Mouse (Mus musculus) liver, postnatal 0 days (tissue): ENCODE measurements around the gene Olfr101. TPM values are rescaled to one million over a fixed set of nuclear protein-coding genes. Genes with fewer than 3 reads are reported as not detected.

Source experiments
- ATAC-seq: fragments of 200-750 bp; cut with Nextera tagmentation; 2 replicates; pipeline ENCODE4 v1.8.0; 2017; ENCODE audit warnings: mild to moderate bottlenecking, moderate library complexity
- DNase-seq: peaks from one replicate; pipeline ENCODE4 v3.0.0-alpha.2; 2016
- H3K27ac ChIP-seq: fragments of 300-500 bp; sonication (generic); 2 replicates; pipeline ENCODE4 v1.5.1; 2014; ENCODE audit warnings: antibody characterized with exemption, moderate library complexity, mild to moderate bottlenecking, low read depth
- H3K27me3 ChIP-seq: fragments of 300-500 bp; sonication (generic); 2 replicates; pipeline ENCODE4 v1.6.1; 2014; ENCODE audit warnings: low read length, control low read depth, mixed read lengths; ENCODE audit not compliant: insufficient read depth
- H3K36me3 ChIP-seq: fragments of 300-500 bp; sonication (generic); replicated peaks from 2 replicates; pipeline ENCODE4 v1.6.1; 2014; ENCODE audit warnings: mild to moderate bottlenecking, control low read depth, low read length, moderate library complexity, mixed read lengths; ENCODE audit not compliant: insufficient read depth
- H3K4me1 ChIP-seq: fragments of 300-500 bp; sonication (generic); 2 replicates; pipeline ENCODE4 v1.6.1; 2014; ENCODE audit warnings: antibody characterized with exemption, mild to moderate bottlenecking, control low read depth; ENCODE audit not compliant: insufficient read depth
- H3K4me2 ChIP-seq: fragments of 300-500 bp; sonication (generic); 2 replicates; pipeline ENCODE4 v1.6.1; 2014; ENCODE audit warnings: low read depth, mild to moderate bottlenecking, low read length, moderate library complexity, mixed read lengths
- H3K4me3 ChIP-seq: fragments of 300-500 bp; sonication (generic); 2 replicates; pipeline ENCODE4 v1.5.1; 2014; ENCODE audit warnings: low read depth, low read length
- H3K9ac ChIP-seq: fragments of 300-500 bp; sonication (generic); replicated peaks from 2 replicates; pipeline ENCODE4 v1.6.1; 2014; ENCODE audit warnings: mild to moderate bottlenecking, moderate library complexity
- H3K9me3 ChIP-seq: fragments of 300-500 bp; sonication (generic); 2 replicates; pipeline ENCODE4 v1.6.1; 2016; ENCODE audit warnings: mild to moderate bottlenecking, control low read depth, low read length, mixed read lengths
- CTCF ChIP-seq: sonication (generic); IDR thresholded peaks from 2 replicates; pipeline ENCODE4 v1.5.1; 2016; ENCODE audit warnings: antibody characterized with exemption, low read depth
- EP300 ChIP-seq: IDR thresholded peaks from 2 replicates; pipeline ENCODE4 v1.6.1; 2016; ENCODE audit warnings: antibody characterized with exemption, low read depth, mild to moderate bottlenecking
- polyA plus RNA-seq: library from polyadenylated mRNA; unstranded; fragments of >200 nt; fragmentation: Nextera tagmentation; extraction: Ambion mirVana; gene quantifications from 2 replicates; pipeline ENCODE4 v1.2.1, GENCODE M21; 2015

The Olfr101 gene
- polyA plus RNA-seq, 1 experiment from 2014 or later, result not detected

- TF ChIP-seq CTCF (no peak), EP300 (no peak)
- no peak overlapping the region for H3K9ac ChIP-seq
- no peak overlapping the region for H3K4me3 ChIP-seq
- no peaks in the 10 kb centered on the region for H3K4me1 ChIP-seq
- ATAC-seq (no peak), DNase-seq (no peak)
- no peaks in the 10 kb centered on the region for H3K27me3 ChIP-seq
- H3K27ac ChIP-seq, result no peak overlapping the region
- H3K4me2 ChIP-seq, result no peak overlapping the region
- no peaks in the 10 kb centered on the region for H3K9me3 ChIP-seq
- no peaks in the 10 kb centered on the region for H3K36me3 ChIP-seq
Measured at GRCm38 (mm10) chr17:37249460-37249859, 54.7 kb downstream of the Olfr101 start.

Other genes starting within 250 kb of the Olfr101 start
- gene Olfr90, start 215.8 kb downstream of the Olfr101 start, polyA plus RNA-seq, result not detected in 2 replicates
- not detected in 2 replicates for gene Olfr91, start 206.0 kb downstream of the Olfr101 start, polyA plus RNA-seq
- not detected in 2 replicates for gene Olfr92, start 184.2 kb downstream of the Olfr101 start, polyA plus RNA-seq
- gene Olfr93, start 142.8 kb downstream of the Olfr101 start, polyA plus RNA-seq, result not detected in 2 replicates
- 2.2 and 3.4 TPM in 2 replicates for gene Ubd, start 110.4 kb downstream of the Olfr101 start, polyA plus RNA-seq
- not detected in 2 replicates for gene Olfr94, start 103.3 kb downstream of the Olfr101 start, polyA plus RNA-seq
- gene Olfr95, start 91.2 kb downstream of the Olfr101 start, polyA plus RNA-seq, result not detected in 2 replicates
- gene Olfr96, start 84.2 kb downstream of the Olfr101 start, polyA plus RNA-seq, result not detected in 2 replicates
- not detected in 2 replicates for gene Olfr97, start 67.0 kb downstream of the Olfr101 start, polyA plus RNA-seq
- not detected in 2 replicates for gene Olfr98, start 40.6 kb downstream of the Olfr101 start, polyA plus RNA-seq
- gene H2-M3, start 34.1 kb downstream of the Olfr101 start, polyA plus RNA-seq, result 4.5 and 4.6 TPM in 2 replicates
- gene Olfr99, start 20.9 kb downstream of the Olfr101 start, polyA plus RNA-seq, result not detected in 2 replicates
- not detected in 2 replicates for gene Olfr102, start 12.7 kb upstream of the Olfr101 start, polyA plus RNA-seq
- gene Olfr103, start 35.4 kb upstream of the Olfr101 start, polyA plus RNA-seq, result not detected in 2 replicates
- not detected in 2 replicates for gene Olfr104-ps, start 55.3 kb upstream of the Olfr101 start, polyA plus RNA-seq
- gene Olfr105-ps, start 74.7 kb upstream of the Olfr101 start, polyA plus RNA-seq, result not detected in 2 replicates
- gene Olfr106-ps, start 86.1 kb upstream of the Olfr101 start, polyA plus RNA-seq, result not detected in 2 replicates
- gene Olfr107, start 94.9 kb upstream of the Olfr101 start, polyA plus RNA-seq, result not detected in 2 replicates
- gene Olfr108, start 141.2 kb upstream of the Olfr101 start, polyA plus RNA-seq, result not detected in 2 replicates
- not detected in 2 replicates for gene Olfr109, start 154.6 kb upstream of the Olfr101 start, polyA plus RNA-seq
- not detected in 2 replicates for gene H2-M2, start 179.2 kb upstream of the Olfr101 start, polyA plus RNA-seq
- not detected in 2 replicates for gene Olfr110, start 188.2 kb upstream of the Olfr101 start, polyA plus RNA-seq
- not detected in 2 replicates for gene Olfr111, start 203.7 kb upstream of the Olfr101 start, polyA plus RNA-seq